Mouse (Mus musculus) lung, postnatal 0 days (tissue): ENCODE measurements around the gene Psmc2.

Source experiments
- CTCF ChIP-seq: IDR thresholded peaks from 2 replicates; pipeline ENCODE4 v1.5.1; 2016; ENCODE audit warnings: antibody characterized with exemption, mild to moderate bottlenecking
- EP300 ChIP-seq: IDR thresholded peaks from 2 replicates; pipeline ENCODE4 v1.6.1; 2016; ENCODE audit warnings: antibody characterized with exemption, mild to moderate bottlenecking, control low read depth

DNA sequence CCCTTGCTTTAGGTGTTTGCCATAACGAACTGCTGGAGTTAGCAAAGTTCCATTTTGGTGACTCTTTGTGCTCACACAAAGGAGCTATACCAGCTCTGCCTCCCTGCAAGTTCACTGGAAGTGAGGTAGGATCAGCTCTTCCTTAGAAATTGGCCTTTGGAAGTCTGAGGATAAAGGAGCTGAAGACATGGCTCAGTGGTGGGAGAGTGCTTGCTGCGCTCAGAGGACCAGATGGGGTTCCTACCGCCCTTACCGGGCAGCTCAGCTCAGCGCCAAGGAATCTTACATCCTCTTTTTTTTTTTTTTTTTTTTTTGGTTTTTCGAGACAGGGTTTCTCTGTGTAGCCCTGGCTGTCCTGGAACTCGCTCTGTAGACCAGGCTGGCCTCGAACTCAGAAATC lies 39.1 kb upstream of the Psmc2 start:
- TF ChIP-seq CTCF (no peak), EP300 (no peak)
